Mouse (Mus musculus): ENCODE results near the gene Robo2. TPM values are rescaled to one million over a fixed set of nuclear protein-coding genes. Genes with fewer than 3 reads are reported as not detected.

The Robo2 gene
- total and polyA plus RNA-seq, 3 experiments, result not detected

- TF ChIP-seq MYB (IDR thresholded peaks at IDR 0.05; ENCODE audit: low read depth, low read length) (no peak), POLR2A (IDR thresholded peaks at IDR 0.05; ENCODE audit: control insufficient read depth in 1 of 2, insufficient read depth in 1 of 2, low read depth in 1 of 2, low read length in 2 of 2, poor library complexity in 1 of 2) (no peak), KAT2A (conservative IDR thresholded peaks at IDR 0.05; ENCODE audit: low read depth, low read length) (no peak), MXI1 (IDR thresholded peaks at IDR 0.05; ENCODE audit: low read depth, low read length) (no peak), ZKSCAN1 (IDR thresholded peaks at IDR 0.05; ENCODE audit: low read depth, low read length) (no peak), MAX (IDR thresholded peaks at IDR 0.05; ENCODE audit: low read length) (no peak), ELF1 (IDR thresholded peaks at IDR 0.05; ENCODE audit: low read depth, low read length) (no peak), RAD21 (IDR thresholded peaks at IDR 0.05; ENCODE audit: low read depth, low read length) (no peak), ETS1 (IDR thresholded peaks at IDR 0.05; ENCODE audit: low read depth, low read length) (no peak)
- Histone ChIP-seq H3K79me2 (ENCODE audit: control insufficient read depth, insufficient read depth, low read length, poor library complexity) (no peaks in the 10 kb centered on the region), H3K9ac (ENCODE audit: control insufficient read depth, low read depth, low read length, poor library complexity, severe bottlenecking) (no peak overlapping the region), H3K9me3 (replicated peaks; ENCODE audit: insufficient read depth, low read length) (no peaks in the 10 kb centered on the region), H3K4me1 (ENCODE audit: control insufficient read depth in 1 of 2, insufficient read depth in 2 of 2, low read length in 2 of 2) (no peaks in the 10 kb centered on the region), H3K27ac (ENCODE audit: control insufficient read depth, low read depth, low read length) (no peak overlapping the region), H3K4me3 (ENCODE audit: control insufficient read depth in 1 of 2, insufficient read depth in 1 of 2, low read depth in 2 of 2, low read length in 2 of 2) (no peak overlapping the region), H3K27me3 (ENCODE audit: control insufficient read depth in 1 of 2, insufficient read depth in 2 of 2, low read length in 2 of 2) (no peaks in the 10 kb centered on the region), H3K36me3 (ENCODE audit: control insufficient read depth in 1 of 2, insufficient read depth in 2 of 2, low read length in 2 of 2) (no peaks in the 10 kb centered on the region)
- DNase-seq (ENCODE audit: low read depth, low spot score), result no peak
Measured at GRCm38 (mm10) chr16:74192979-74193554, 218.6 kb downstream of the Robo2 start.

GRCm38 (mm10) chr16:74191621-74192020 is 220.0 kb downstream of the Robo2 start:
- Histone ChIP-seq H3K27ac (ENCODE audit: control insufficient read depth, low read depth, low read length) (no peak overlapping the region), H3K27me3 (ENCODE audit: control insufficient read depth in 1 of 2, insufficient read depth in 2 of 2, low read length in 2 of 2) (no peaks in the 10 kb centered on the region), H3K36me3 (ENCODE audit: control insufficient read depth in 1 of 2, insufficient read depth in 2 of 2, low read length in 2 of 2) (no peaks in the 10 kb centered on the region), H3K79me2 (ENCODE audit: control insufficient read depth, insufficient read depth, low read length, poor library complexity) (no peaks in the 10 kb centered on the region), H3K4me3 (ENCODE audit: control insufficient read depth in 1 of 2, insufficient read depth in 1 of 2, low read depth in 2 of 2, low read length in 2 of 2) (no peak overlapping the region), H3K4me1 (ENCODE audit: control insufficient read depth in 1 of 2, insufficient read depth in 2 of 2, low read length in 2 of 2) (no peaks in the 10 kb centered on the region), H3K9ac (ENCODE audit: control insufficient read depth, low read depth, low read length, poor library complexity, severe bottlenecking) (no peak overlapping the region), H3K9me3 (replicated peaks; ENCODE audit: insufficient read depth, low read length) (no peaks in the 10 kb centered on the region)
- DNase-seq (ENCODE audit: low read depth, low spot score), result no peak
- TF ChIP-seq KAT2A (conservative IDR thresholded peaks at IDR 0.05; ENCODE audit: low read depth, low read length) (no peak), ZMIZ1 (IDR thresholded peaks at IDR 0.05; ENCODE audit: low read depth, low read length) (no peak), MYC (IDR thresholded peaks at IDR 0.05; ENCODE audit: low read depth, low read length) (no peak), EP300 (IDR thresholded peaks at IDR 0.05; ENCODE audit: low read depth in 1 of 2, low read length in 2 of 2) (no peak), MAX (IDR thresholded peaks at IDR 0.05; ENCODE audit: low read length) (no peak), TCF12 (IDR thresholded peaks at IDR 0.05; ENCODE audit: low read depth, low read length) (no peak), CHD2 (IDR thresholded peaks at IDR 0.05; ENCODE audit: low read length) (no peak)

- no peak for DNase-seq (ENCODE audit: low read depth, low spot score)
- H3K79me2 ChIP-seq (ENCODE audit: control insufficient read depth, insufficient read depth, low read length, poor library complexity), result no peaks in the 10 kb centered on the region
- H3K27me3 ChIP-seq (ENCODE audit: control insufficient read depth in 1 of 2, insufficient read depth in 2 of 2, low read length in 2 of 2), result no peaks in the 10 kb centered on the region
- no peaks in the 10 kb centered on the region for H3K36me3 ChIP-seq (ENCODE audit: control insufficient read depth in 1 of 2, insufficient read depth in 2 of 2, low read length in 2 of 2)
- H3K4me1 ChIP-seq (ENCODE audit: control insufficient read depth in 1 of 2, insufficient read depth in 2 of 2, low read length in 2 of 2), result no peaks in the 10 kb centered on the region
- no peak overlapping the region for H3K9ac ChIP-seq (ENCODE audit: control insufficient read depth, low read depth, low read length, poor library complexity, severe bottlenecking)
- no peaks in the 10 kb centered on the region for H3K9me3 ChIP-seq (replicated peaks; ENCODE audit: insufficient read depth, low read length)
- no peak overlapping the region for H3K27ac ChIP-seq (ENCODE audit: control insufficient read depth, low read depth, low read length)
- no peak for TF ChIP-seq SIN3A (IDR thresholded peaks at IDR 0.05; ENCODE audit: low read length)
- H3K4me3 ChIP-seq (ENCODE audit: control insufficient read depth in 1 of 2, insufficient read depth in 1 of 2, low read depth in 2 of 2, low read length in 2 of 2), result no peak overlapping the region
Measured at GRCm38 (mm10) chr16:74182509-74183113, 229.0 kb downstream of the Robo2 start.

Data from MEL (cell line).